Mouse (Mus musculus) forebrain, embryonic 13.5 days (tissue): Measurements from ENCODE around the gene Map3k5. TPM values are rescaled to one million over a fixed set of nuclear protein-coding genes. Genes with fewer than 3 reads are reported as not detected.

ENCODE experiments used
- ATAC-seq: fragments of 200-750 bp; cut with Nextera tagmentation; 2 replicates; pipeline ENCODE4 v1.8.0; 2017
- H3K27ac ChIP-seq: fragments of 300-500 bp; sonication (generic); 2 replicates; pipeline ENCODE4 v1.5.1; 2015; ENCODE audit warnings: inconsistent platforms, mild to moderate bottlenecking, moderate library complexity
- H3K27me3 ChIP-seq: fragments of 300-500 bp; sonication (generic); 2 replicates; pipeline ENCODE4 v1.6.1; 2015; ENCODE audit warnings: mild to moderate bottlenecking, inconsistent platforms
- H3K36me3 ChIP-seq: fragments of 300-500 bp; sonication (generic); 2 replicates; pipeline ENCODE4 v1.6.1; 2015; ENCODE audit warnings: mild to moderate bottlenecking, inconsistent platforms; ENCODE audit not compliant: poor library complexity, severe bottlenecking
- H3K4me1 ChIP-seq: fragments of 300-500 bp; sonication (generic); 2 replicates; pipeline ENCODE4 v1.6.1; 2015; ENCODE audit warnings: inconsistent platforms
- H3K4me2 ChIP-seq: fragments of 300-500 bp; sonication (generic); 2 replicates; pipeline ENCODE4 v1.6.1; 2015; ENCODE audit warnings: inconsistent platforms, mild to moderate bottlenecking, moderate library complexity
- H3K4me3 ChIP-seq: fragments of 300-500 bp; sonication (generic); 2 replicates; pipeline ENCODE4 v1.5.1; 2015; ENCODE audit warnings: mild to moderate bottlenecking, inconsistent platforms
- H3K9ac ChIP-seq: fragments of 300-500 bp; sonication (generic); 2 replicates; pipeline ENCODE4 v1.6.1; 2015; ENCODE audit warnings: mild to moderate bottlenecking, inconsistent platforms
- H3K9me3 ChIP-seq: fragments of 300-500 bp; sonication (generic); replicated peaks from 2 replicates; pipeline ENCODE4 v1.6.1; 2016; ENCODE audit warnings: inconsistent platforms
- WGBS: fragments of 180-500 bp; shearing (Covaris S2); methylation state at CpG from one replicate; pipeline ENCODE4 v1.1.7; 2015; 5-methylcytosine and 5-hydroxymethylcytosine counted together
- polyA plus RNA-seq: library from polyadenylated mRNA; unstranded; fragments of >200 nt; fragmentation: Nextera tagmentation; extraction: Ambion mirVana; gene quantifications from 2 replicates; pipeline ENCODE4 v1.2.1, GENCODE M21; 2015

Map3k5 gene
- polyA plus RNA-seq, 1 experiment from 2014 or later = 0.36 TPM

- Histone ChIP-seq H3K9me3 (no peaks in the 10 kb centered on the region), H3K4me3 (no peak overlapping the region), H3K4me2 (no peak overlapping the region), H3K36me3 (no peaks in the 10 kb centered on the region), H3K27ac (no peak overlapping the region), H3K4me1 (0 out of 2 replicates have a peak, but pooled peaks cover 5% of the 10 kb centered on the region), H3K27me3 (no peaks in the 10 kb centered on the region), H3K9ac (no peak overlapping the region)
- no peak for ATAC-seq
- WGBS = 81% methylated on average over 4 of the region's 4 CpGs
Measured at GRCm38 (mm10) chr10:19999703-20000407, 65.6 kb downstream of the Map3k5 start.

GRCm38 (mm10) chr10:20000408-20000770, 66.1 kb downstream of the Map3k5 start:
- 65% methylated on average over 8 of the region's 8 CpGs for WGBS
- no peak for ATAC-seq
- no peaks in the 10 kb centered on the region for H3K9me3 ChIP-seq

GRCm38 (mm10) chr10:20001990-20002389, 67.7 kb downstream of the Map3k5 start:
- no peak overlapping the region for H3K9ac ChIP-seq
- no peaks in the 10 kb centered on the region for H3K27me3 ChIP-seq
- ATAC-seq = 0 out of 2 replicates have a peak, but pooled peaks have one; percentile 13
- H3K4me1 ChIP-seq = 0 out of 2 replicates have a peak, but pooled peaks cover 5% of the 10 kb centered on the region
- no peak overlapping the region for H3K4me3 ChIP-seq
- no peak overlapping the region for H3K27ac ChIP-seq
- WGBS = 11% methylated on average over 5 of the region's 5 CpGs
- no peak overlapping the region for H3K4me2 ChIP-seq
- no peaks in the 10 kb centered on the region for H3K36me3 ChIP-seq
- H3K9me3 ChIP-seq = no peaks in the 10 kb centered on the region

More at GRCm38 (mm10) chr10:20000408-20000770, 66.1 kb downstream of the Map3k5 start:
- no peak overlapping the region for H3K9ac ChIP-seq
- H3K4me2 ChIP-seq = no peak overlapping the region
- no peaks in the 10 kb centered on the region for H3K27me3 ChIP-seq
- H3K27ac ChIP-seq = no peak overlapping the region
- 0 out of 2 replicates have a peak, but pooled peaks cover 5% of the 10 kb centered on the region for H3K4me1 ChIP-seq
- H3K4me3 ChIP-seq = no peak overlapping the region
- H3K36me3 ChIP-seq = no peaks in the 10 kb centered on the region

GRCm38 (mm10) chr10:20003006-20003405, 68.7 kb downstream of the Map3k5 start:
- no peak overlapping the region for H3K4me2 ChIP-seq
- 0 out of 2 replicates have a peak, but pooled peaks cover 5% of the 10 kb centered on the region for H3K4me1 ChIP-seq
- H3K9ac ChIP-seq = no peak overlapping the region
- H3K4me3 ChIP-seq = no peak overlapping the region
- H3K27ac ChIP-seq = no peak overlapping the region
- H3K36me3 ChIP-seq = no peaks in the 10 kb centered on the region
- no peaks in the 10 kb centered on the region for H3K9me3 ChIP-seq
- ATAC-seq = no peak
- 22% methylated on average over 5 of the region's 5 CpGs for WGBS
- no peaks in the 10 kb centered on the region for H3K27me3 ChIP-seq

- no peak for ATAC-seq
- WGBS = 86% methylated on average over 4 of the region's 4 CpGs
Measured at GRCm38 (mm10) chr10:20004786-20005185, 70.5 kb downstream of the Map3k5 start.

GRCm38 (mm10) chr10:20005491-20005952, 71.2 kb downstream of the Map3k5 start:
- no peak for ATAC-seq
- Histone ChIP-seq H3K4me1 (0 out of 2 replicates have a peak, but pooled peaks cover 5% of the 10 kb centered on the region), H3K9me3 (no peaks in the 10 kb centered on the region), H3K27me3 (no peaks in the 10 kb centered on the region), H3K9ac (no peak overlapping the region), H3K4me2 (no peak overlapping the region), H3K27ac (no peak overlapping the region), H3K36me3 (no peaks in the 10 kb centered on the region), H3K4me3 (no peak overlapping the region)
- WGBS = 94% methylated on average over 6 of the region's 6 CpGs

More at GRCm38 (mm10) chr10:20004786-20005185, 70.5 kb downstream of the Map3k5 start:
- Histone ChIP-seq H3K27ac (no peak overlapping the region), H3K9me3 (no peaks in the 10 kb centered on the region), H3K9ac (no peak overlapping the region), H3K4me1 (0 out of 2 replicates have a peak, but pooled peaks cover 5% of the 10 kb centered on the region), H3K4me3 (no peak overlapping the region), H3K27me3 (no peaks in the 10 kb centered on the region), H3K36me3 (no peaks in the 10 kb centered on the region), H3K4me2 (no peak overlapping the region)

- 39% methylated on average over 17 of the region's 17 CpGs for WGBS
- Histone ChIP-seq H3K36me3 (no peaks in the 10 kb centered on the region), H3K9me3 (no peaks in the 10 kb centered on the region), H3K9ac (no peak overlapping the region), H3K4me3 (no peak overlapping the region), H3K4me1 (0 out of 2 replicates have a peak, but pooled peaks cover 5% of the 10 kb centered on the region), H3K27me3 (no peaks in the 10 kb centered on the region), H3K27ac (no peak overlapping the region), H3K4me2 (no peak overlapping the region)
- ATAC-seq = no peak
Measured at GRCm38 (mm10) chr10:20006333-20007093, 72.2 kb downstream of the Map3k5 start.

GRCm38 (mm10) chr10:20009310-20009709, 75.0 kb downstream of the Map3k5 start:
- H3K27ac ChIP-seq = no peak overlapping the region
- WGBS = 95% methylated on average over 6 of the region's 6 CpGs
- H3K27me3 ChIP-seq = no peaks in the 10 kb centered on the region
- no peaks in the 10 kb centered on the region for H3K9me3 ChIP-seq
- ATAC-seq = no peak
- no peaks in the 10 kb centered on the region for H3K4me1 ChIP-seq
- H3K4me3 ChIP-seq = no peak overlapping the region
- H3K9ac ChIP-seq = no peak overlapping the region
- no peak overlapping the region for H3K4me2 ChIP-seq
- no peaks in the 10 kb centered on the region for H3K36me3 ChIP-seq

- Histone ChIP-seq H3K27me3 (no peaks in the 10 kb centered on the region), H3K4me3 (no peak overlapping the region), H3K9ac (no peak overlapping the region), H3K36me3 (no peaks in the 10 kb centered on the region), H3K27ac (no peak overlapping the region), H3K4me1 (no peaks in the 10 kb centered on the region), H3K4me2 (no peak overlapping the region), H3K9me3 (0 out of 2 replicates have a peak, but pooled peaks cover 3% of the 10 kb centered on the region)
- ATAC-seq = no peak
- 91% methylated on average over 3 of the region's 3 CpGs for WGBS
Measured at GRCm38 (mm10) chr10:20010018-20010417, 75.7 kb downstream of the Map3k5 start.

- H3K27me3 ChIP-seq = no peaks in the 10 kb centered on the region
- 93% methylated on average over 10 of the region's 10 CpGs for WGBS
Measured at GRCm38 (mm10) chr10:20018406-20018805, 84.1 kb downstream of the Map3k5 start.

GRCm38 (mm10) chr10:20018806-20019205, 84.5 kb downstream of the Map3k5 start:
- peaks cover 12% of the 10 kb centered on the region for H3K9me3 ChIP-seq
- H3K9ac ChIP-seq = no peak overlapping the region
- ATAC-seq = no peak
- no peaks in the 10 kb centered on the region for H3K27me3 ChIP-seq
- no peaks in the 10 kb centered on the region for H3K36me3 ChIP-seq
- H3K4me3 ChIP-seq = no peak overlapping the region
- H3K4me1 ChIP-seq = no peaks in the 10 kb centered on the region
- no peak overlapping the region for H3K27ac ChIP-seq
- no peak overlapping the region for H3K4me2 ChIP-seq
- 92% methylated on average over 3 of the region's 3 CpGs for WGBS

More at GRCm38 (mm10) chr10:20018406-20018805, 84.1 kb downstream of the Map3k5 start:
- Histone ChIP-seq H3K9ac (no peak overlapping the region), H3K4me2 (no peak overlapping the region), H3K36me3 (no peaks in the 10 kb centered on the region), H3K9me3 (peaks cover 12% of the 10 kb centered on the region), H3K27ac (no peak overlapping the region), H3K4me3 (no peak overlapping the region), H3K4me1 (no peaks in the 10 kb centered on the region)
- no peak for ATAC-seq

GRCm38 (mm10) chr10:20021256-20021655, 87.0 kb downstream of the Map3k5 start:
- no peak overlapping the region for H3K4me3 ChIP-seq
- H3K27me3 ChIP-seq = no peaks in the 10 kb centered on the region
- WGBS = 90% methylated on average over 6 of the region's 6 CpGs
- H3K9ac ChIP-seq = no peak overlapping the region
- no peak overlapping the region for H3K4me2 ChIP-seq
- ATAC-seq = no peak
- H3K27ac ChIP-seq = no peak overlapping the region
- peaks cover 9% of the 10 kb centered on the region for H3K9me3 ChIP-seq
- no peaks in the 10 kb centered on the region for H3K4me1 ChIP-seq
- no peaks in the 10 kb centered on the region for H3K36me3 ChIP-seq
